Mouse (Mus musculus) C2C12 (cell line): Measurements from ENCODE around the gene Doc2g.

Experiments used
- MAX ChIP-seq: IDR thresholded peaks from one replicate; pipeline ENCODE4 v1.6.1; 2011; ENCODE audit warnings: mild to moderate bottlenecking, control low read depth
- USF1 ChIP-seq: IDR thresholded peaks from one replicate; pipeline ENCODE4 v1.6.1; 2011; ENCODE audit warnings: low read depth, mild to moderate bottlenecking, control low read depth, moderate library complexity

DNA sequence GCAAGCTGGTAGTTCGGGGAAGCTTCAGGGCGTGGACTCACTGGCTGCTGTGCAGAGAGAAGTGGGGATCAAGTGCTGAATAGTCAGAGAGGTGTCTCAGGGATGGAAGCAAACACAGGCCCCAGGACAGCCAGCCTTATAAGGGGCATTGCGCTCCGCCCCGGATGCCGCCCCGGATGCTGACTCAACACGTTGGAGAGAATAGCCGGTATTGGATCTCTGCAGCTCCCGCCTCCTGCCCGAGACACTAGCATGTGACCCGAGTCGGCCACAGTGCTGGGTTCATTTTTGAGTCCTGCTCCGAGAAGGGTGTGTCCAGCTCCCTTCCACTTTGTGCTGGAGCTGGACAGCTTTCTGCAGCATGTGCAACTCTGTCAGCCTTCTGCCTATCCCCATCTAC lies 39.0 kb downstream of the Doc2g start:
- no peak for TF ChIP-seq MAX
- peak; percentile 24 for TF ChIP-seq USF1
